Mouse (Mus musculus) myocyte (in vitro differentiated cells): ENCODE data around the gene Tjp3.

Source experiments
- E2F4 ChIP-seq: IDR thresholded peaks from one replicate; pipeline ENCODE4 v1.6.1; 2011; ENCODE audit warnings: mild to moderate bottlenecking, control low read depth, moderate library complexity; ENCODE audit not compliant: insufficient read depth
- USF1 ChIP-seq: IDR thresholded peaks from one replicate; pipeline ENCODE4 v1.6.1; 2011; ENCODE audit warnings: low read depth, mild to moderate bottlenecking, control low read depth, moderate library complexity

GRCm38 (mm10) chr10:81317273-81317672 is 25.9 kb upstream of the Tjp3 start:
- TF ChIP-seq E2F4 (no peak), USF1 (no peak)
